Mouse (Mus musculus) lung, adult 2 months (tissue): ENCODE results near the gene Lypla2.

Experiments used
- CTCF ChIP-seq: fragments of 200-500 bp; IDR thresholded peaks from 2 replicates; pipeline ENCODE4 v1.5.1; 2011; ENCODE audit warnings: mild to moderate bottlenecking, low read length, control low read depth; ENCODE audit not compliant: insufficient read depth
- POLR2A ChIP-seq: fragments of 200-500 bp; IDR thresholded peaks from 2 replicates; pipeline ENCODE4 v1.6.1; 2011; ENCODE audit warnings: low read depth, mild to moderate bottlenecking, control low read depth, low read length, borderline replicate concordance; ENCODE audit errors: extremely low read depth

DNA sequence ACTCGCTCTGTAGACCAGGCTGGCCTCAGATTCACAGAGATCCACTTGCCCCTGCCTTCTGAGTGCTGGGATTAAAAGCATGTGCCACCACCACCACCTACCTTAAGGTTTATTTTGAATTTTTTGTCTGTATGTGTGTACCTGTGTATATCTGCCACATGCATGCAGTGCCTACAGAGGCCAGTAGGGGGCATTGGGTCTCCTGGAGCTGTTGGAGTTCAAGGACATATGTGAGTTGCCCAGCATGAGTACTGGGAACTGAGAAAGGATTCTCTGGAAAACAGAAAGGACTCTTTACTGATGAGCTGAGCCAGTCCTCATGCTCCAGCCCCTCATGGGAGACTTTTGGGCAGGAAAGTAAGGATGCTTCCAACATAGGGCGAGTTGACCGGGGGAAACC is 20.9 kb downstream of the Lypla2 start:
- peak; percentile 17; the same call in 1 of the 2 replicates for TF ChIP-seq CTCF
- TF ChIP-seq POLR2A = no peak
